Mouse (Mus musculus) cerebellum, postnatal 25 days (tissue): ENCODE measurements around the gene Orai3.
"Not testable (repeated sequence)": the region's sequence is repeated elsewhere in the genome, so short reads cannot be mapped to it uniquely, and the experiment has no call there.

Experiments
- DNase-seq, 2 experiments: peaks; one replicate each; pipeline ENCODE4 v3.0.0; 2021; ENCODE audit warnings: mixed read lengths in 2 of 2

Orai3 gene

GRCm38 (mm10) chr7:127769651-127770038 is at the start of gene Orai3:
Gene Orai3, plus strand, starts transcription at chr7:127769815.
- peak; percentile 86 to 87 for DNase-seq

GRCm38 (mm10) chr7:127725490-127725889 is 44.1 kb upstream of the Orai3 start:
- DNase-seq: no peak

DNA sequence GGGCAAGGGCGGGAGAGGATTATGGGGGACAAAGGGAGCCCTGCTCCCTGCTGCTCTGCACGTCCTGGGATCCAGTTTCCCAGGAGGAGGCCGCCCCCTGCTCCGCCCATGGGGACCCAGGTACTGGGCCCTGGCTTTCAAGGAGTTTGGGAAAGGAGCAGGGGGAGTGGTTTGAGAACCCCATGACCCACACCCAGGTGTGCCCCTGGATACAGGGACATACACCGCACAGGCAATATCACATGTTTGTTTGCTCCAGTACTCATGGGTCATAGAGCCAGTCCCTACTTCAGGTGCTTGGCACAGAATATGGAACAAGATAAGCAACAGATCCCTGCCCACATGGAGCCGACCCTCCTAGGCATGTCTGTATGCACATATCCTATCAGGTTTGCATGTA is 43.7 kb upstream of the Orai3 start:
- no peak for DNase-seq

DNA sequence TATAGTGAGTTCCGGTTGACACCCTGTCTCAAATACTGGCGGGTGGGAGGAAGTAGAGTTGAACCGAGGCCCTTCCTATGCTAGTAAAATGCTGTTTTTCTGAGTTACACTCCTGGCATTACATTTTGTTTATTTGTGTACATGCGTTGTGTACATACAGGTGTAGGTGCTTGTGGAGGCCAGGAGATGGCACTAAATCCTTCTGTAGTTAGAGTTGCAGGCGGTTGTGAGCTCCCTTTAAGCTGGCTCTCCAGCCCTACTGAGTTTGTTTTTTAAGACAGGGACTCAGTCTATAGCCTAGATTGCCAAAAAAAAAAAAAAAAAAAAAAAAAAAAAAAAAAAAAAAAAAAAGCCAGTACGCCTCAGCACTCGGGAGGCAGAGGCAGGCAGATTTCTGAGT is 41.7 kb upstream of the Orai3 start:
- DNase-seq: no peak

DNA sequence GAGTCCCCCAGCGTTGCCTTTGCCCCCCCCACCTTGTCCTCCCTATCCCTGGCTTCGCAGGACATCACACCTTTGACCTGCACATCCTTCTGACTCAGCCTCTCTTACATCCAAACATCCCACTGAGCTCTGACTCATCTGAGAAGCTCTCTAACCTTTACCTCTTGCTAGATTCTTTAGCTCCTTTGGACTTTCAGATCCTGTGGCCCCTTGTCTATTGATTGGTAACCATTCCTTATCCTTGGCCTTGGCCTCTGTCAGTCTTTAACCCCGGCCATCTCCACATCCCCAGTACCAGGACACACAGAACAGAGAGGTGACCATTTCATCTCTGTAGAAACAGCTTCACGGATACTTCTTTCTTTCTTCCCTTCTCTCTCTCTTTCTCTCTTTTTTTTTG is 39.4 kb upstream of the Orai3 start:
- DNase-seq: no peak

GRCm38 (mm10) chr7:127732066-127732465 is 37.5 kb upstream of the Orai3 start, which contains the start of gene Ctf2:
Gene Ctf2, minus strand, starts transcription at chr7:127732166.
- DNase-seq: not testable (repeated sequence)

DNA sequence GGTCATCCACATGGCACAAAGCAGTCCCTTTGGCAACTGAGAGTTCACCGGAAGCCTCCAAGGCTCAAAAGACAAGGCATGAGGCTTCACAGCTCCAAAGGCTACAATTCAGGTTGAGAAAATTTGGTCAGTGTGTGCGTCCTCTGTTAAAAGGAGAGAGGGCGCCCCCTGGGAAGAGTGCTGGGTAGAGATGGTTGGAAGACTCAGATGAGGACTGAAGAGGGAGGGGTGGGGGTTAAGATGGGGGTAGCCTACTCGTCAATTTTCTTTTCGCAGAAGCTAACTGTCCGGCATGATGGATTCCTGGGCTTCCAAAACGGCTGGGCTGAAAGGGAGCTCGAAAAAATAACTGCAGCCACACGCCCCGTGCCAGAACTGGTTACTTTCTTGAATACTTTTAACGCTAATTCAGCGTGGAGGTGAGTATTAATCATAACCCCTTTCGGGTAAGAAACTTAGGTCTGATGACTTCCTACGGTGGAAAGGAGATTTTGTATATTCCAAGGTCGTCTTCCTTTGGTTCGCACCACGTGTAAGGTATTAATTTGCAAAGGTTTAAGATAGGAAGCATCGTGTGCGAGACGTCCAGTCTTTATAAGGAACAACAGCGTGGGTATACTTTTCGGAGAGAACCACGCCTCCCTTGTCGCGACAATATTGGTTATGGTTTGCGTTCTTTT is 25.1 kb upstream of the Orai3 start, which contains the start of gene Fbxl19:
TSS of gene Fbxl19 (plus strand) at position 178 of the 680 bp plus-strand sequence.
- DNase-seq: peak; percentile 82 to 90

GRCm38 (mm10) chr7:127745251-127745651 is 24.4 kb upstream of the Orai3 start:
- peak; percentile 90 to 92 for DNase-seq

DNA sequence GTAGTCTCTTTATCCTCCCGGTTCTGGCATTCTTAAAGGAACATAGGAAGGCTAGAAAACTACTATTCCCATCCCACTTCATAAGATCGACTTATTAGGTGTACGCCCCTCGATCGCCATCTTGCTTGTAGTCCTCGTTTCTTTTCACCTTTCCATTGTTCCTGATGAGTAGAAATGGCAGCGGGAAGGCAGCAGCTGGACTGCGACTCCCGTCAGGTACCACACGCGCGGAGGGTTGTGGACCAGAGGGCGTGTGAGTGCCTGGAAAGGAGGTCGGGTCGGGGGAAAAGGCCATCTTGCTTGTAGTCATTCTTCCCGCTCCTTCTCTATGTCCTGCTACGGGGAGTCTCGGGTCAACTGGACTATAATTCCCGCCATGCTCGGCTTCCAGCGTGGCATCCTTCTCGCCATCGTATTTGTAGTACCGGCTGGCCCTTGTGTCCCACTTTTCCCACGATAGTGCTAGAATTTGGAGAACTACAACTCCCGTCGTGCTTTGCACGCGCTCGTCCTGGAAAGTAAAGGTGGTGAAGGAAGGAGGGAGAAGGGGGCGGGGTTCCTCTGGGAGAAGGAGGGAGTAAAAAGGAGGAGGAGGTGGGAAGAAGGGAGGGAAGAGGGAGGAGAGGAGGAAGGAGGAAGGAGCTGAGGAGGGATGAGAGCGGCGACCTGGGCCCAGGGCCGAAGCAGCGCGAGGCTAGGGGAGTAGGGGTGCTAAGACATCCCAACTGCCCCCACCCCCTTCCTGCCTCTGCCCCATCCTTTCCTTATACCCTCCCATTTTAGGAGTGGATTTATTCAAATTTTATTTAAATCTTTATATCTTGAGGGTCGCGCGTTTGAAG is 23.7 kb upstream of the Orai3 start:
- peak; percentile 94 to 97 for DNase-seq

DNA sequence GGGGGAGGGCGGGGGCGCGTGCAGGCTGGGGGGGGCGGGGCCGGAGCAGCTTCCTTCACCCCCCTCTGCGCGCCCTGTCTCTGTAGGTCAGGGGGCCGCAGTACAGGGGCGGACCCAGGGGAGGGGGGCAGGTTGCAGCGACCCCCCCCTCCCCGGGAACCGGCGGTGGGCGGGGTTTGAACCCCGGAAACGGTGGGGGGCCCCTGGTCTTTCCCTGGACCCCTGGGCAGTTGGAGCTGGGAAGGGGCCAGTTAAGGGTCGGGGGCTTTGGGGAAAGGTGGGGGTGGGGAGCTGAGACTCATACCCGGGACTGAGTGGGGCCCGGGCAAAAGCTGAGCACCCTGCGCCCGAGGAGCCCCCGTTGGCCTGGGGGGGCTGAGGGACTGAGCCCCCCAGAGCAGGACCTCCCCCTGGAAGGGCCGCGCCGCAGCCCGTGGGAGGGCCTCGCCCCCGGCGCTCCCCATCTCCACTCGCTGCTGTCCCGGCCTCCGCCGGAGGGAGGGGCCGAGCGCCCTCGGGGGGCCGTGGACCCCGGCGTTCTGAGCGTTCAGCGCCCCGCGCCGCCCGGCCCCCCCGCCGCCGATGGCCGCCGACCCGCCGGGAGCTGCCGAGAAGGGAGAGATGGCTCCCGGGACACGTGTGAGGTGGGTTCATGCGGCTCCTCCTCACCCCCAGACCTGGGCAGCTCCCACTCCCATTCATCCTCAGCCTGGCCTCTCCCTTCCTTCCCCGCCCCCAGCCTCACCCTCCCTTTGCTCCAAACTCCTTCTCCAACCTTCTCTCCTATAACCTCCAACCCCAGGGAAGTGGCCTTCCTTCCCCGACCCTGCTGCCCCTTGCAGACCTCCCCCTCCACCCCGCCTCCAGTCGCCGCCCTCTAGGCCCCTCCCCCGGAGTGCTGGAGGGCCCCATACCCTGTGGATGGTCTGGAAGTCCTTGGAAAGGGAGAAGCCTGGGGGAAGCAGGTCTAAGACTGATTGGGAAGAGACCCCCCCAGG is 22.8 kb upstream of the Orai3 start:
- peak; percentile 48 to 77 for DNase-seq

DNA sequence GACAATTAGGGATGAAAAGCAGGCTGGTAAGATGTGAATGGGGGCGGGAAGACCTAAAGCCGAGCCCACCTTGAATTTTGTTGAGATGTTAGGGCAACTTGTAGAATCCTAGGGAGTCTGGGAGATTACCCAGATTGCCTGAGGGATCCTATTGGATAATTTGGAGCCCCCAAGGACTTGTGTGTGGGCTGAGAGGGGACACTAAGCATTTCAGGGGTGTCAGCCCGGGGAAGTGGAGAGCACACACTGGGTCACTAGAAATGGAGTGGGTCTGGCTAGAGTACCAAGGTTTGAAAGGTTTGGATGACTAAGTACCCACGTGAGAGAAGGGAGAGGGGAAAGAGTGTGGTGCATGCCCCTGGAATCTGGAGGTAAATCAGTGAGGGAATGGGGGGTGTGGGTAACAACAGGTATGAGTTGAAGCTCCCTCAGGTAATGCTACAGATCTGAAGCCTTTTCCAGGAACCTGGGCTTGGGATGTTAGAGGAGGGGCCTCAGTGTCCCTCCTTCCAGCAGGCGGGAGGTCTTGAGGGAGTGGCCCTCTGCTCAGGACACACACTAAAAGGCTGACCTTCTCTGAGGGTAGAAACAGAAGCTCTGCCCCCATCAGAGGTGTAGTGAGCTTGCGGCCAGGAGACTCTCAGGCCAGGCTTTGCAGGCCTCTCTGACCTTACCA is 21.9 kb upstream of the Orai3 start:
- DNase-seq: no peak

DNA sequence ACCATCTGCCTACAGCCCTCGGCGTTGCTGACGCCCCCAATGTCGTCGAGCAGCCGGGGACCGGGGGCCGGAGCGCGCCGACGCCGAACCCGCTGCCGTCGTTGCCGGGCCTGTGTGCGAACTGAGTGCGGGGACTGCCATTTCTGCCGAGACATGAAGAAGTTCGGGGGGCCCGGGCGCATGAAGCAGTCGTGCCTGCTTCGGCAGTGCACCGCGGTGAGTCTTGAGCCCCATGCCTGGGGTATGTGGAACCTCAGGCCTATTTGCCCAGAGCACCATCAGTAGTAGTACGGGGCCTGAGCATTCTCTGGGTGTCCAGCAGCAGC is 21.4 kb upstream of the Orai3 start:
- peak in 1 of 2 experiments; percentile 39 for DNase-seq

- DNase-seq: peak; percentile 52 to 64
Measured at GRCm38 (mm10) chr7:127750131-127751127, 19.2 kb upstream of the Orai3 start.

GRCm38 (mm10) chr7:127751619-127752018 is 18.0 kb upstream of the Orai3 start:
- no peak for DNase-seq

DNA sequence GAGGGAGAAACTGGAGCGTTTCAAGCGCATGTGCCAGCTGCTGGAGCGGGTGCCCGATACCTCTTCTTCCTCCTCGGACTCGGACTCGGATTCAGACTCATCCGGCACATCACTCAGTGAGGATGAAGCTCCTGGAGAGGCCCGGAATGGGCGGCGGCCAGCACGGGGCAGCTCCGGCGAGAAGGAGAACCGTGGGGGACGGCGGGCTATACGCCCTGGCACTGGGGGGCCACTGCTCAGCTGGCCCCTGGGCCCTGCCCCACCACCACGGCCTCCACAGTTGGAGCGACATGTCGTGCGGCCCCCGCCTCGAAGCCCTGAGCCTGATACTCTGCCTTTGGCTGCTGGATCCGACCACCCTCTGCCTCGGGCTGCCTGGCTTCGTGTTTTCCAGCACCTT is 17.5 kb upstream of the Orai3 start:
- DNase-seq: peak in 1 of 2 experiments; percentile 33

GRCm38 (mm10) chr7:127753158-127753557 is 16.5 kb upstream of the Orai3 start:
- DNase-seq: no peak

DNA sequence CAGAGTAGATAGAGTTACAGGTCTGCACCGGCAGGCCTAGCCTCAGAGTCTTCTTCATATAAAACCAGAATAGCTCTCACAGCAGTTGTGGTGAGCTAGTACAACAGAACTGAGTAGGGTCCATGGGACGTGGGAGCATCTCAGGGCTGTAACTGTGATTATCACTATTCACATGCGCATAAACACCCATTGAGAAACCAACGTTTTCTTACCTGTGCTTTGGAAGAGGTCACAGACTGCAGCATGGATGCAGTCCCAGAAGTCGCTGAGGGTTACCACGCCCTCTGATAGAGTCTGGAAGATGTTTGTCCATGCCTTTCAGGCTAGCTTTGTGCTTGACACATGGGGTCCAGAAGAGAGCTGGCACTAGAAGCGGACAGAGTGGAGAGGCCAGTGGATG is 15.9 kb upstream of the Orai3 start:
- DNase-seq: no peak

- no peak for DNase-seq
Measured at GRCm38 (mm10) chr7:127759716-127760115, 9.9 kb upstream of the Orai3 start.

DNA sequence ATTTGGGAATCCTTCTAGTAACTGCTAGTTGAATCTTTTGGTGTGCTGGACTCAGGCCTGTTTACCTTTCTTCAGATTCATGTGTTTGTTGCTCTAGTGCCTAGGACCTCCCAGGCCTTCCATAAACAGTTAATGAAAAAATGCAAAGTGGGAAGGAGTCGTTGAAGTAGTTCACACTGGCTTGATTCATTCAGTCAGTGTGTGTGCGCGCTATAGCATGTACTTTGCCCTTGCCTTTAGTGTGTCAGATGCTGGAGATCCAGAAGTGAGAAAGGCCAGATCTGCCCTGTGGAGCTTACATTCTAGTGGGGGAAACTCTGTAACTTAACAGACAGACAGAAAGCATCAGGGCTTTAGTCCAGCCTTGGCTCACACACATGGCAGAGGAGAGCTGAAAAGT is 9.1 kb upstream of the Orai3 start:
- no peak for DNase-seq

- peak; percentile 79 to 86 for DNase-seq
Measured at GRCm38 (mm10) chr7:127761026-127761425, 8.6 kb upstream of the Orai3 start.

- DNase-seq: no peak
Measured at GRCm38 (mm10) chr7:127763642-127764041, 6.0 kb upstream of the Orai3 start.
